Mouse (Mus musculus) NIH3T3 (cell line): ENCODE results near the gene Hist1h4c.

Experiments used
- DNase-seq: peaks from one replicate; pipeline ENCODE4 v3.0.0-alpha.2; 2012; ENCODE audit warnings: low read depth

Gene Hist1h4c

GRCm38 (mm10) chr13:23695514-23695913, 2.7 kb downstream of the Hist1h4c start, which contains the start of gene Hist1h1t:
Hist1h1t (plus strand) TSS chr13:23695814.
- DNase-seq: no peak

- DNase-seq: no peak
These were observed 3.3 kb downstream of the Hist1h4c start for GRCm38 (mm10) chr13:23694956-23695355.

GRCm38 (mm10) chr13:23693856-23694440, 4.3 kb downstream of the Hist1h4c start:
- DNase-seq: no peak

GRCm38 (mm10) chr13:23689459-23689858, 8.8 kb downstream of the Hist1h4c start:
- DNase-seq: no peak

GRCm38 (mm10) chr13:23688956-23689355, 9.3 kb downstream of the Hist1h4c start:
- DNase-seq: no peak

- DNase-seq: no peak
These were observed 10.3 kb downstream of the Hist1h4c start for GRCm38 (mm10) chr13:23687907-23688306.

- DNase-seq: no peak
These were observed 11.1 kb downstream of the Hist1h4c start for GRCm38 (mm10) chr13:23687181-23687580.

- no peak for DNase-seq
These were observed 12.3 kb downstream of the Hist1h4c start for GRCm38 (mm10) chr13:23685966-23686365.

- peak; percentile 70 for DNase-seq
These were observed 13.0 kb downstream of the Hist1h4c start for GRCm38 (mm10) chr13:23685121-23685861.

GRCm38 (mm10) chr13:23684295-23684945, 13.8 kb downstream of the Hist1h4c start:
- DNase-seq: peak; percentile 80

GRCm38 (mm10) chr13:23683755-23684281, 14.4 kb downstream of the Hist1h4c start, which contains the start of the genes Hist1h2ac and Hist1h2bc:
Hist1h2ac (minus strand) TSS chr13:23683948.
Hist1h2bc (plus strand) TSS chr13:23684199.
- peak; percentile 90 for DNase-seq

- peak; percentile 17 for DNase-seq
These were observed 15.1 kb downstream of the Hist1h4c start for GRCm38 (mm10) chr13:23682947-23683754.

GRCm38 (mm10) chr13:23682623-23682946, 15.7 kb downstream of the Hist1h4c start:
- DNase-seq: no peak

- peak; percentile 23 for DNase-seq
These were observed 16.2 kb downstream of the Hist1h4c start for GRCm38 (mm10) chr13:23681990-23682582.

- no peak for DNase-seq
These were observed 35.7 kb downstream of the Hist1h4c start for GRCm38 (mm10) chr13:23662536-23662935.

GRCm38 (mm10) chr13:23659636-23660366, 38.5 kb downstream of the Hist1h4c start:
- peak; percentile 71 for DNase-seq
